Mouse (Mus musculus): Measurements from ENCODE around the gene Cnnm1. TPM values are rescaled to one million over a fixed set of nuclear protein-coding genes. Genes with fewer than 3 reads are reported as not detected.
"Not testable (repeated sequence)": the region's sequence is repeated elsewhere in the genome, so short reads cannot be mapped to it uniquely, and the experiment has no call there.

Gene Cnnm1
- total RNA-seq, 2 experiments from 2014 or later, result 99.5 to 113 TPM

- intact Hi-C loops (cut with DNase I), result no loop called here
Observed at GRCm38 (mm10) chr19:43498874-43499273, 58.6 kb downstream of the Cnnm1 start.

GRCm38 (mm10) chr19:43502630-43503029 is 62.4 kb downstream of the Cnnm1 start:
- intact Hi-C loops (cut with DNase I), result no loop called here
- no peak for DNase-seq (ENCODE audit: low spot score in 2 of 2)

More at GRCm38 (mm10) chr19:43498874-43499273, 58.6 kb downstream of the Cnnm1 start:
- DNase-seq (ENCODE audit: low spot score in 2 of 2), result no peak

GRCm38 (mm10) chr19:43503593-43503992 is 63.4 kb downstream of the Cnnm1 start:
- intact Hi-C loops (cut with DNase I); DNase-seq (ENCODE audit: low spot score in 2 of 2): not testable (repeated sequence)

- no peak for DNase-seq (ENCODE audit: low spot score in 2 of 2)
- intact Hi-C loops (cut with DNase I), result no loop called here
Observed at GRCm38 (mm10) chr19:43505441-43505840, 65.2 kb downstream of the Cnnm1 start.

- DNase-seq (ENCODE audit: low spot score in 2 of 2), result no peak
- intact Hi-C loops (cut with DNase I), result no loop called here
Observed at GRCm38 (mm10) chr19:43510436-43511220, 70.4 kb downstream of the Cnnm1 start.

GRCm38 (mm10) chr19:43511621-43512620 is 71.7 kb downstream of the Cnnm1 start:
- no peak for DNase-seq (ENCODE audit: low spot score in 2 of 2)
- intact Hi-C loops (cut with DNase I), result no loop called here

GRCm38 (mm10) chr19:43513874-43514273 is 73.6 kb downstream of the Cnnm1 start:
- no peak for DNase-seq (ENCODE audit: low spot score in 2 of 2)
- intact Hi-C loops (cut with DNase I), result no loop called here

- intact Hi-C loops (cut with DNase I), result no loop called here
- no peak for DNase-seq (ENCODE audit: low spot score in 2 of 2)
Observed at GRCm38 (mm10) chr19:43515668-43516396, 75.6 kb downstream of the Cnnm1 start.

GRCm38 (mm10) chr19:43516397-43517035 is 76.3 kb downstream of the Cnnm1 start:
- DNase-seq (ENCODE audit: low spot score in 2 of 2), result no peak
- intact Hi-C loops (cut with DNase I), result no loop called here

- intact Hi-C loops (cut with DNase I), result no loop called here
Observed at GRCm38 (mm10) chr19:43517320-43517719, 77.1 kb downstream of the Cnnm1 start.

GRCm38 (mm10) chr19:43517808-43518207 is 77.6 kb downstream of the Cnnm1 start:
- intact Hi-C loops (cut with DNase I), result no loop called here
- no peak for DNase-seq (ENCODE audit: low spot score in 2 of 2)

More at GRCm38 (mm10) chr19:43517320-43517719, 77.1 kb downstream of the Cnnm1 start:
- no peak for DNase-seq (ENCODE audit: low spot score in 2 of 2)

GRCm38 (mm10) chr19:43518261-43518660 is 78.0 kb downstream of the Cnnm1 start:
- DNase-seq (ENCODE audit: low spot score in 2 of 2), result no peak
- intact Hi-C loops (cut with DNase I), result no loop called here

GRCm38 (mm10) chr19:43519226-43519625 is 79.0 kb downstream of the Cnnm1 start:
- intact Hi-C loops (cut with DNase I), result no loop called here
- DNase-seq (ENCODE audit: low spot score in 2 of 2), result peak in 1 of 2 experiments; percentile 66

- DNase-seq (ENCODE audit: low spot score in 2 of 2), result no peak
- intact Hi-C loops (cut with DNase I), result no loop called here
Observed at GRCm38 (mm10) chr19:43520402-43520801, 80.2 kb downstream of the Cnnm1 start.

- intact Hi-C loops (cut with DNase I), result no loop called here
Observed at GRCm38 (mm10) chr19:43521362-43521761, 81.1 kb downstream of the Cnnm1 start.

GRCm38 (mm10) chr19:43521996-43522395 is 81.8 kb downstream of the Cnnm1 start:
- intact Hi-C loops (cut with DNase I), result no loop called here
- no peak for DNase-seq (ENCODE audit: low spot score in 2 of 2)

More at GRCm38 (mm10) chr19:43521362-43521761, 81.1 kb downstream of the Cnnm1 start:
- no peak for DNase-seq (ENCODE audit: low spot score in 2 of 2)

- intact Hi-C loops (cut with DNase I), result no loop called here
- peak in 1 of 2 experiments; percentile 48 for DNase-seq (ENCODE audit: low spot score in 2 of 2)
Observed at GRCm38 (mm10) chr19:43523551-43523950, 83.3 kb downstream of the Cnnm1 start.

GRCm38 (mm10) chr19:43524187-43525103 is 84.2 kb downstream of the Cnnm1 start, which contains the start of gene Got1:
Gene Got1 (minus strand): TSS chr19:43524605.
- intact Hi-C loops (cut with DNase I), result no loop called here
- peak; percentile 96 to 97 for DNase-seq (ENCODE audit: low spot score in 2 of 2)
